ENCODE assay signal across 14 mouse cellular contexts in the genomic region with DNA sequence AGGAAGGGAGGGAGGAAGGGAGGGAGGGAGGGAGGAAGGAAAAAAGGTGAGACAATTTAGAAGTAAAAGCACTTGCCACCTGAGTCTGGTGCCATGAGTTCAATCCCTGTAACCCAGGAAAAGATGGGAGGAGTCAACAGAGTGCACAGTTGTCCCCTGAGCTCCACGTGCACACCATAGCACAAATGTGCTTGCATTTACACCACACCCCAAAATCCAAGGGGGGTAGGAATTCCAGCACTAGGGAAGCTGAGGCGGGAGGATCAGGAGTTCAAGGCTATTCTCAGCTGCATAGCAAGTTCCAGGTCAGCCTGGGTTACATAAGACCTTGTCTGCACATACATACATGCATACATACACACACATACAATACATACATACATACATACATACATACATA. TPM values are rescaled to one million over a fixed set of nuclear protein-coding genes. Genes with fewer than 3 reads are reported as not detected.
A peak's percentile ranks its signal among the peaks of the same experiment; 100 is the strongest.
DNase-seq lines count a peak whose midpoint lies in the region; ATAC-seq and TF ChIP-seq lines count a peak whose summit lies in the region.
"Had no signal": no experiment of that assay in that cellular context is flagged by ENCODE, and none has a peak within 500 bp of the region (broad histone marks: within the 10 kb centered on the region; RNA-seq: fewer than 3 reads in every experiment).

No protein-coding gene starts in this region.

- H3K27ac ChIP-seq in heart, embryonic 16.5 days (ENCODE audit: low read length), result peak overlapping the region; percentile 83
- H3K27ac ChIP-seq in heart, embryonic 11.5 days (ENCODE audit: low read depth, low read length), result no peak overlapping the region
- peak overlapping the region; percentile 0 for H3K27ac ChIP-seq in liver, embryonic 15.5 days (replicated peaks)
- peak overlapping the region; percentile 86 for H3K27ac ChIP-seq in bone marrow macrophage, adult 2 months (ENCODE audit: insufficient read depth, low read depth, low read length)
- H3K27ac ChIP-seq: liver, embryonic 14.5 days had no signal

- H3K4me2 ChIP-seq in heart, embryonic 16.5 days (ENCODE audit: low read depth, low read length), result no peak overlapping the region
- H3K4me2 ChIP-seq in heart, embryonic 11.5 days, result no peak overlapping the region
- no peak overlapping the region for H3K4me2 ChIP-seq in liver, embryonic 15.5 days

- DNase-seq in liver, result no peak
- no peak for DNase-seq in natural killer cell, adult 2 months (ENCODE audit: low spot score in 2 of 2)
- DNase-seq in spleen, postnatal 4 days (ENCODE audit: low spot score in 2 of 2), result no peak
- DNase-seq: cerebellum, adult 11 months; cerebellum, postnatal 36 days; gastrocnemius, postnatal 10 days; midbrain, embryonic 14.5 days had no signal

- ATAC-seq in heart, embryonic 16.5 days (replicated peaks; ENCODE audit: extremely low read depth, insufficient read depth, low FRiP score), result no peak
- no peak for ATAC-seq in heart, embryonic 11.5 days (replicated peaks; ENCODE audit: insufficient number of reproducible peaks, low FRiP score, low TSS enrichment)
- no peak for ATAC-seq in liver, embryonic 15.5 days (ENCODE audit: insufficient read depth)

- H3K9me3 ChIP-seq in heart, embryonic 16.5 days (replicated peaks; ENCODE audit: control insufficient read depth, low read length), result no peaks in the 10 kb centered on the region
- no peaks in the 10 kb centered on the region for H3K9me3 ChIP-seq in heart, embryonic 11.5 days (replicated peaks; ENCODE audit: control insufficient read depth, low read length)
- no peaks in the 10 kb centered on the region for H3K9me3 ChIP-seq in liver, embryonic 15.5 days (replicated peaks)

- H3K4me3 ChIP-seq in heart, embryonic 16.5 days (ENCODE audit: low read length), result no peak overlapping the region
- no peak overlapping the region for H3K4me3 ChIP-seq in heart, embryonic 11.5 days (ENCODE audit: low read depth, low read length)
- no peak overlapping the region for H3K4me3 ChIP-seq in liver, embryonic 15.5 days (replicated peaks)
- no peak overlapping the region for H3K4me3 ChIP-seq in bone marrow macrophage, adult 2 months (ENCODE audit: insufficient read depth, low read length)

- TF ChIP-seq CTCF in bone marrow macrophage, adult 2 months (IDR thresholded peaks at IDR 0.05; ENCODE audit: low read depth, low read length), result no peak

- no peaks in the 10 kb centered on the region for H3K36me3 ChIP-seq in heart, embryonic 16.5 days (ENCODE audit: control insufficient read depth, insufficient read depth)
- no peaks in the 10 kb centered on the region for H3K36me3 ChIP-seq in heart, embryonic 11.5 days (ENCODE audit: control insufficient read depth, insufficient read depth, low read length)
- no peaks in the 10 kb centered on the region for H3K36me3 ChIP-seq in liver, embryonic 15.5 days (replicated peaks)

- WGBS in heart, embryonic 16.5 days, result 72% methylated on average over 2 of the region's 2 CpGs
- 67% methylated on average over 2 of the region's 2 CpGs for WGBS in heart, embryonic 11.5 days (ENCODE audit: insufficient replicate concordance)
- WGBS in liver, embryonic 15.5 days (ENCODE audit: insufficient replicate concordance), result 49% methylated on average over 2 of the region's 2 CpGs

- TF ChIP-seq POLR2A in bone marrow macrophage, adult 2 months (IDR thresholded peaks at IDR 0.05; ENCODE audit: borderline replicate concordance, low read depth, low read length), result no peak

- no peak overlapping the region for H3K9ac ChIP-seq in heart, embryonic 16.5 days (ENCODE audit: low read length)
- H3K9ac ChIP-seq in heart, embryonic 11.5 days (ENCODE audit: low read depth, low read length), result no peak overlapping the region
- H3K9ac ChIP-seq in liver, embryonic 15.5 days, result no peak overlapping the region
- H3K9ac ChIP-seq: liver, embryonic 14.5 days had no signal

- H3K4me1 ChIP-seq in heart, embryonic 16.5 days (ENCODE audit: control insufficient read depth, insufficient read depth, low read length), result peaks cover 59% of the 10 kb centered on the region
- peaks cover 32% of the 10 kb centered on the region for H3K4me1 ChIP-seq in heart, embryonic 11.5 days (ENCODE audit: control insufficient read depth, insufficient read depth, low read length)
- H3K4me1 ChIP-seq in liver, embryonic 15.5 days (replicated peaks), result peaks cover 54% of the 10 kb centered on the region
- H3K4me1 ChIP-seq in bone marrow macrophage, adult 2 months (ENCODE audit: control insufficient read depth, insufficient read depth, low read length), result peaks cover 56% of the 10 kb centered on the region

- no peaks in the 10 kb centered on the region for H3K27me3 ChIP-seq in heart, embryonic 16.5 days (ENCODE audit: control insufficient read depth, insufficient read depth, low read length)
- H3K27me3 ChIP-seq in heart, embryonic 11.5 days (ENCODE audit: control insufficient read depth, insufficient read depth, low read length), result no peaks in the 10 kb centered on the region
- no peaks in the 10 kb centered on the region for H3K27me3 ChIP-seq in liver, embryonic 15.5 days

RNA-seq across cellular contexts. Expression of gene Gm16253, which starts 5.4 kb away (rescaled TPM):
- polyA plus RNA-seq in heart, embryonic 16.5 days (2015; fragmentation: Nextera tagmentation; extraction: Ambion mirVana), result 1.3 and 1.4 TPM in 2 replicates
- polyA plus RNA-seq in heart, embryonic 11.5 days (2014; fragmentation: Nextera tagmentation; extraction: Ambion mirVana), result 1.2 and 1.5 TPM in 2 replicates
- 0.17 and 0.23 TPM in 2 replicates for polyA plus RNA-seq in liver, embryonic 15.5 days (2015; fragmentation: Nextera tagmentation; extraction: Ambion mirVana)
- not detected in 2 replicates for polyA plus RNA-seq in bone marrow macrophage, adult 2 months (2012; ENCODE audit: insufficient read depth, insufficient read length, missing spikeins)
- polyA plus RNA-seq: embryonic facial prominence, embryonic 11.5 days; liver, embryonic 14.5 days; urinary bladder, adult 2 months had no signal

RNA-seq across cellular contexts. Expression of gene Txnip, which starts 13.6 kb away (rescaled TPM):
- polyA plus RNA-seq in heart, embryonic 16.5 days (2015; fragmentation: Nextera tagmentation; extraction: Ambion mirVana), result 209 and 226 TPM in 2 replicates
- polyA plus RNA-seq in heart, embryonic 11.5 days (2014; fragmentation: Nextera tagmentation; extraction: Ambion mirVana), result 106 and 121 TPM in 2 replicates
- 42.8 and 46.8 TPM in 2 replicates for polyA plus RNA-seq in liver, embryonic 15.5 days (2015; fragmentation: Nextera tagmentation; extraction: Ambion mirVana)
- polyA plus RNA-seq in bone marrow macrophage, adult 2 months (2012; ENCODE audit: insufficient read depth, insufficient read length, missing spikeins), result 868 and 944 TPM in 2 replicates

RNA-seq across cellular contexts. Expression of gene Polr3gl, which starts 22.6 kb away (rescaled TPM):
- polyA plus RNA-seq in heart, embryonic 16.5 days (2015; fragmentation: Nextera tagmentation; extraction: Ambion mirVana), result 33.4 and 36.4 TPM in 2 replicates
- 21.4 and 23.8 TPM in 2 replicates for polyA plus RNA-seq in heart, embryonic 11.5 days (2014; fragmentation: Nextera tagmentation; extraction: Ambion mirVana)
- polyA plus RNA-seq in liver, embryonic 15.5 days (2015; fragmentation: Nextera tagmentation; extraction: Ambion mirVana), result 10.9 and 11.7 TPM in 2 replicates
- 111 and 129 TPM in 2 replicates for polyA plus RNA-seq in bone marrow macrophage, adult 2 months (2012; ENCODE audit: insufficient read depth, insufficient read length, missing spikeins)

RNA-seq across cellular contexts. Expression of gene Ankrd34a, which starts 25.1 kb away (rescaled TPM):
- 6.9 and 7.2 TPM in 2 replicates for polyA plus RNA-seq in heart, embryonic 16.5 days (2015; fragmentation: Nextera tagmentation; extraction: Ambion mirVana)
- 9.0 TPM in 2 replicates for polyA plus RNA-seq in heart, embryonic 11.5 days (2014; fragmentation: Nextera tagmentation; extraction: Ambion mirVana)
- polyA plus RNA-seq in liver, embryonic 15.5 days (2015; fragmentation: Nextera tagmentation; extraction: Ambion mirVana), result 0.12 and 0.15 TPM in 2 replicates
- 0.28 TPM in 1 of 2 replicates, not detected in the other for polyA plus RNA-seq in bone marrow macrophage, adult 2 months (2012; ENCODE audit: insufficient read depth, insufficient read length, missing spikeins)

RNA-seq across cellular contexts. Expression of gene Lix1l, which starts 29.6 kb away (rescaled TPM):
- polyA plus RNA-seq in heart, embryonic 16.5 days (2015; fragmentation: Nextera tagmentation; extraction: Ambion mirVana), result 4.3 and 4.5 TPM in 2 replicates
- polyA plus RNA-seq in heart, embryonic 11.5 days (2014; fragmentation: Nextera tagmentation; extraction: Ambion mirVana), result 6.4 and 6.7 TPM in 2 replicates
- 0.47 and 0.64 TPM in 2 replicates for polyA plus RNA-seq in liver, embryonic 15.5 days (2015; fragmentation: Nextera tagmentation; extraction: Ambion mirVana)
- 21.8 and 23.4 TPM in 2 replicates for polyA plus RNA-seq in bone marrow macrophage, adult 2 months (2012; ENCODE audit: insufficient read depth, insufficient read length, missing spikeins)
